Comparison of ENCODE assay signal across 16 mouse cellular contexts in the genomic region with DNA sequence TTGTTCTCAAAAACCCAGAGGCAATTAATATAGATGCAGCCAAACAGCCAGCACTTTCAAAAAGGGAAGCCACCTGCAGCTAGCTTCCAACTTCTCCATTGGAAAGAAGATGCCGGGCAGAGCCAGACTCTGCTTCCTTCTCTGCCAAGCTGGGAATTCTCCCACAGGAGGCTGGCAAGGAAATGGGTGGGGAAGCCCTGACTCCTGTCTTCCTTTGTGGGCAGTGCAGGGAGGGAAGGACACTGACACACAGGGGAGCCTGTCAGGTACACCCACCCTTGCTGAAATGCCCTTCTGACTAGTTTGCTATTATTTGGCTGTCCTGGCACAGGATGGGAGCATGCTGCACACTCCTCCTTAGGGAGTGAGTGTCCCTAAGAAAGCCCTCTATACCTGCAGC.
DNase-seq lines count a peak whose midpoint lies in the region; ATAC-seq and TF ChIP-seq lines count a peak whose summit lies in the region.
"Had no signal": no experiment of that assay in that cellular context is flagged by ENCODE, and none has a peak within 500 bp of the region (broad histone marks: within the 10 kb centered on the region; RNA-seq: fewer than 3 reads in every experiment).

No protein-coding gene starts in this region.

- peak; percentile 31 to 37 for DNase-seq in cerebellum, postnatal 10 days
- no peak for DNase-seq in cerebellum, adult 11-12 months
- no peak for DNase-seq in lung, embryonic 14.5 days
- DNase-seq in lung, postnatal 4 days, result no peak
- DNase-seq in kidney, postnatal 25 days, result peak; percentile 26 to 54
- DNase-seq: B cell, adult 2 months; cerebellum, adult 11 months; gastrocnemius, postnatal 10 days; layer of hippocampus, adult 9-11 months; spleen, adult 18-20 months; thymus, postnatal 36 days had no signal

- WGBS in intestine, postnatal 0 days, result 66% methylated on average over 1 of the region's 1 CpGs
- WGBS in intestine, embryonic 15.5 days, result 55% methylated on average over 1 of the region's 1 CpGs
- 27% methylated on average over 1 of the region's 1 CpGs for WGBS in lung, embryonic 14.5 days

- no peak overlapping the region for H3K4me3 ChIP-seq in intestine, postnatal 0 days (ENCODE audit: low read depth, low read length)
- H3K4me3 ChIP-seq in intestine, embryonic 15.5 days (replicated peaks), result no peak overlapping the region
- no peak overlapping the region for H3K4me3 ChIP-seq in lung, embryonic 14.5 days (ENCODE audit: low read depth, low read length)
- H3K4me3 ChIP-seq: forebrain, embryonic 13.5 days; liver, embryonic 15.5 days; neural tube, embryonic 13.5 days had no signal

- H3K4me1 ChIP-seq in intestine, postnatal 0 days (replicated peaks; ENCODE audit: control insufficient read depth, insufficient read depth, low read length), result no peaks in the 10 kb centered on the region
- 0 out of 2 replicates have a peak, but pooled peaks cover 9% of the 10 kb centered on the region for H3K4me1 ChIP-seq in intestine, embryonic 15.5 days (replicated peaks)
- H3K4me1 ChIP-seq in lung, embryonic 14.5 days (ENCODE audit: insufficient read depth), result 0 out of 2 replicates have a peak, but pooled peaks cover 4% of the 10 kb centered on the region
- H3K4me1 ChIP-seq: liver, embryonic 15.5 days had no signal

- H3K4me2 ChIP-seq in intestine, postnatal 0 days (replicated peaks; ENCODE audit: low read depth), result no peak overlapping the region
- H3K4me2 ChIP-seq in intestine, embryonic 15.5 days (replicated peaks), result no peak overlapping the region
- no peak overlapping the region for H3K4me2 ChIP-seq in lung, embryonic 14.5 days
- H3K4me2 ChIP-seq: forebrain, embryonic 13.5 days; liver, embryonic 15.5 days; neural tube, embryonic 13.5 days had no signal

- H3K9ac ChIP-seq in intestine, postnatal 0 days (ENCODE audit: low read depth, low read length), result no peak overlapping the region
- no peak overlapping the region for H3K9ac ChIP-seq in intestine, embryonic 15.5 days
- no peak overlapping the region for H3K9ac ChIP-seq in lung, embryonic 14.5 days
- H3K9ac ChIP-seq: forebrain, embryonic 13.5 days; liver, embryonic 15.5 days; neural tube, embryonic 13.5 days had no signal

- ATAC-seq in intestine, postnatal 0 days, result no peak
- ATAC-seq in intestine, embryonic 15.5 days, result no peak
- no peak for ATAC-seq in lung, embryonic 14.5 days (ENCODE audit: insufficient read depth)
- ATAC-seq: forebrain, embryonic 13.5 days had no signal

- peaks cover 27% of the 10 kb centered on the region; the same call in 1 of the 2 replicates for H3K27me3 ChIP-seq in intestine, postnatal 0 days (replicated peaks; ENCODE audit: control insufficient read depth, insufficient read depth, low read length)
- 0 out of 2 replicates have a peak, but pooled peaks cover 4% of the 10 kb centered on the region for H3K27me3 ChIP-seq in intestine, embryonic 15.5 days (replicated peaks)
- no peaks in the 10 kb centered on the region for H3K27me3 ChIP-seq in lung, embryonic 14.5 days (ENCODE audit: insufficient read depth, low read length)
- H3K27me3 ChIP-seq: neural tube, embryonic 13.5 days had no signal

- TF ChIP-seq CTCF in intestine, postnatal 0 days (IDR thresholded peaks at IDR 0.05; ENCODE audit: low read depth), result peak; percentile 35; the same call in 1 of the 2 replicates
- peak; percentile 23; the same call in 1 of the 2 replicates for TF ChIP-seq CTCF in lung, embryonic 14.5 days (IDR thresholded peaks at IDR 0.05; ENCODE audit: low read depth)

- H3K9me3 ChIP-seq in intestine, postnatal 0 days (ENCODE audit: control insufficient read depth), result no peaks in the 10 kb centered on the region
- no peaks in the 10 kb centered on the region for H3K9me3 ChIP-seq in intestine, embryonic 15.5 days
- no peaks in the 10 kb centered on the region for H3K9me3 ChIP-seq in lung, embryonic 14.5 days (ENCODE audit: low read depth, low read length)
- H3K9me3 ChIP-seq: forebrain, embryonic 13.5 days; liver, embryonic 15.5 days; neural tube, embryonic 13.5 days had no signal

- no peak overlapping the region for H3K27ac ChIP-seq in intestine, postnatal 0 days (ENCODE audit: low read depth, low read length)
- no peak overlapping the region for H3K27ac ChIP-seq in intestine, embryonic 15.5 days
- no peak overlapping the region for H3K27ac ChIP-seq in lung, embryonic 14.5 days (ENCODE audit: low read depth)
- H3K27ac ChIP-seq: forebrain, embryonic 13.5 days; liver, embryonic 15.5 days; neural tube, embryonic 13.5 days had no signal

- H3K36me3 ChIP-seq in intestine, postnatal 0 days (ENCODE audit: control insufficient read depth, insufficient read depth), result no peaks in the 10 kb centered on the region
- no peaks in the 10 kb centered on the region for H3K36me3 ChIP-seq in intestine, embryonic 15.5 days
- H3K36me3 ChIP-seq in lung, embryonic 14.5 days (ENCODE audit: insufficient read depth), result no peaks in the 10 kb centered on the region
- H3K36me3 ChIP-seq: liver, embryonic 15.5 days; neural tube, embryonic 13.5 days had no signal

Comparison
In these comparisons a context has a peak if more than half of its experiments do, and no peak if none do; other contexts are left out.
1. DNase-seq: peak in cerebellum, postnatal 10 days (2 of 2) and kidney, postnatal 25 days (2 of 2); none in cerebellum, adult 11-12 months (single experiment), lung, embryonic 14.5 days (single experiment) and lung, postnatal 4 days (0 of 2).